Mouse (Mus musculus): Measurements from ENCODE around the gene Pycr2.
"Not testable (repeated sequence)": the region's sequence is repeated elsewhere in the genome, so short reads cannot be mapped to it uniquely, and the experiment has no call there.

GRCm38 (mm10) chr1:180894088-180894987 lies 9.8 kb upstream of the Pycr2 start:
- not testable (repeated sequence) for TF ChIP-seq CTCF, EP300 (IDR thresholded peaks at IDR 0.05; ENCODE audit: low read depth)

Data from heart, postnatal 0 days (tissue).